24 mouse cellular contexts compared by ENCODE assay signal in the genomic region with DNA sequence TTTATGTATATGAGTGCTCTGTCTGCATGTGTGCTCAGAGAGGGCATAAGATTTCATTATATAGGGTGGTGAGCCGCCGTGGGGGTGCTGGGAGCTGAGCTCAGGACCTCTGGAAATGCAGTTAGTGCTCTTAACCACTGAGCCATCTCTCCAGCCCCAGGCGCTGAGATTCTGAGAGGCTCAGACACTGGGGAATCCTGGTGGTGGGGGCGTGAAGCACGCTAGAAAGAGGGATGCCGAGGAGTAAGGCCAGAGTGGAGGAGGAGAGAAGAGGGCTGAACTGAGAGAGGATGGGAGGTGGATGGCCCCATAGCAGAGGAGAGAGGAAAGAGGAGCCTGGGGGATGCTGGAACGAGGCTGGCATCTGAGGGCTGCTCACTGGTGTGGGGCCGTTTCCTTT. TPM values are rescaled to one million over a fixed set of nuclear protein-coding genes. Genes with fewer than 3 reads are reported as not detected.
DNase-seq lines count a peak whose midpoint lies in the region; ATAC-seq and TF ChIP-seq lines count a peak whose summit lies in the region.
"Had no signal": no experiment of that assay in that cellular context is flagged by ENCODE, and none has a peak within 500 bp of the region (broad histone marks: within the 10 kb centered on the region; RNA-seq: fewer than 3 reads in every experiment).

No protein-coding gene starts in this region.

- H3K4me3 ChIP-seq in forebrain, embryonic 13.5 days = no peak overlapping the region
- H3K4me3 ChIP-seq in forebrain, embryonic 16.5 days (replicated peaks; ENCODE audit: low read length) = no peak overlapping the region
- H3K4me3 ChIP-seq in midbrain, embryonic 10.5 days = no peak overlapping the region
- no peak overlapping the region for H3K4me3 ChIP-seq in midbrain, embryonic 14.5 days (replicated peaks; ENCODE audit: low read depth, low read length)
- peak overlapping the region; percentile 60; the same call in 1 of the 2 replicates for H3K4me3 ChIP-seq in E14TG2a.4 (replicated peaks; ENCODE audit: low read length)
- H3K4me3 ChIP-seq: embryonic facial prominence, embryonic 12.5 days had no signal

- no peak for TF ChIP-seq CTCF in E14TG2a.4 (conservative IDR thresholded peaks at IDR 0.05; ENCODE audit: low read length)

- no peak overlapping the region for H3K4me2 ChIP-seq in forebrain, embryonic 13.5 days
- no peak overlapping the region for H3K4me2 ChIP-seq in forebrain, embryonic 16.5 days (ENCODE audit: low read length)
- H3K4me2 ChIP-seq in midbrain, embryonic 14.5 days (ENCODE audit: low read length) = no peak overlapping the region
- H3K4me2 ChIP-seq: embryonic facial prominence, embryonic 12.5 days had no signal

- no peak for ATAC-seq in forebrain, embryonic 13.5 days
- no peak for ATAC-seq in forebrain, embryonic 16.5 days
- ATAC-seq in midbrain, embryonic 14.5 days (ENCODE audit: low FRiP score, low TSS enrichment) = no peak
- ATAC-seq in cerebellum, adult (ENCODE audit: insufficient number of reproducible peaks, low FRiP score, low TSS enrichment) = no peak
- ATAC-seq: activated CD4-positive, CD25-positive, alpha-beta regulatory T cell, adult 4 months; forebrain, embryonic 14.5 days; forebrain, postnatal 0 days; Patski had no signal

- H3K36me3 ChIP-seq in forebrain, embryonic 13.5 days (ENCODE audit: poor library complexity, severe bottlenecking) = no peaks in the 10 kb centered on the region
- no peaks in the 10 kb centered on the region for H3K36me3 ChIP-seq in forebrain, embryonic 16.5 days (ENCODE audit: control insufficient read depth, insufficient read depth)
- no peaks in the 10 kb centered on the region for H3K36me3 ChIP-seq in midbrain, embryonic 10.5 days
- no peaks in the 10 kb centered on the region for H3K36me3 ChIP-seq in midbrain, embryonic 14.5 days (ENCODE audit: control insufficient read depth, insufficient read depth, low read length)
- no peaks in the 10 kb centered on the region for H3K36me3 ChIP-seq in E14TG2a.4 (ENCODE audit: insufficient read depth, low read length)
- H3K36me3 ChIP-seq: embryonic facial prominence, embryonic 10.5 days; embryonic facial prominence, embryonic 12.5 days; G1E had no signal

- H3K4me1 ChIP-seq in forebrain, embryonic 13.5 days = no peaks in the 10 kb centered on the region
- no peaks in the 10 kb centered on the region for H3K4me1 ChIP-seq in forebrain, embryonic 16.5 days (replicated peaks; ENCODE audit: control insufficient read depth, insufficient read depth, low read length)
- peaks cover 19% of the 10 kb centered on the region for H3K4me1 ChIP-seq in midbrain, embryonic 10.5 days
- H3K4me1 ChIP-seq in midbrain, embryonic 14.5 days (ENCODE audit: control insufficient read depth, insufficient read depth, low read length) = no peaks in the 10 kb centered on the region
- H3K4me1 ChIP-seq in E14TG2a.4 (replicated peaks; ENCODE audit: low read depth, low read length) = peaks cover 31% of the 10 kb centered on the region
- H3K4me1 ChIP-seq: embryonic facial prominence, embryonic 12.5 days had no signal

- H3K9me3 ChIP-seq in forebrain, embryonic 13.5 days (replicated peaks) = no peaks in the 10 kb centered on the region
- H3K9me3 ChIP-seq in forebrain, embryonic 16.5 days (ENCODE audit: control insufficient read depth, low read length) = no peaks in the 10 kb centered on the region
- no peaks in the 10 kb centered on the region for H3K9me3 ChIP-seq in midbrain, embryonic 10.5 days (replicated peaks)
- H3K9me3 ChIP-seq in midbrain, embryonic 14.5 days (ENCODE audit: control insufficient read depth, low read length) = no peaks in the 10 kb centered on the region
- no peaks in the 10 kb centered on the region for H3K9me3 ChIP-seq in E14TG2a.4 (ENCODE audit: low read length)
- H3K9me3 ChIP-seq: embryonic facial prominence, embryonic 10.5 days; embryonic facial prominence, embryonic 12.5 days; G1E had no signal

- H3K27ac ChIP-seq in forebrain, embryonic 13.5 days = no peak overlapping the region
- H3K27ac ChIP-seq in forebrain, embryonic 16.5 days (ENCODE audit: low read length) = no peak overlapping the region
- H3K27ac ChIP-seq in midbrain, embryonic 10.5 days (replicated peaks) = peak overlapping the region; percentile 38; the same call in 1 of the 2 replicates
- no peak overlapping the region for H3K27ac ChIP-seq in midbrain, embryonic 14.5 days (replicated peaks; ENCODE audit: low read depth, low read length)
- H3K27ac ChIP-seq: embryonic facial prominence, embryonic 10.5 days; embryonic facial prominence, embryonic 12.5 days had no signal

- H3K27me3 ChIP-seq in forebrain, embryonic 13.5 days = 0 out of 2 replicates have a peak, but pooled peaks cover 5% of the 10 kb centered on the region
- no peaks in the 10 kb centered on the region for H3K27me3 ChIP-seq in forebrain, embryonic 16.5 days (replicated peaks; ENCODE audit: control insufficient read depth, insufficient read depth, low read length)
- peaks cover 10% of the 10 kb centered on the region; the same call in 1 of the 2 replicates for H3K27me3 ChIP-seq in midbrain, embryonic 10.5 days (ENCODE audit: low read depth, poor library complexity, severe bottlenecking)
- H3K27me3 ChIP-seq in midbrain, embryonic 14.5 days (ENCODE audit: control insufficient read depth, insufficient read depth, low read length) = no peaks in the 10 kb centered on the region
- peaks cover 63% of the 10 kb centered on the region for H3K27me3 ChIP-seq in E14TG2a.4 (ENCODE audit: insufficient read depth, low read length)

- 57% methylated on average over 8 of the region's 8 CpGs for WGBS in forebrain, embryonic 13.5 days
- WGBS in forebrain, embryonic 16.5 days = 49% methylated on average over 8 of the region's 8 CpGs
- 60% methylated on average over 8 of the region's 8 CpGs for WGBS in midbrain, embryonic 10.5 days
- 51% methylated on average over 8 of the region's 8 CpGs for WGBS in midbrain, embryonic 14.5 days

- 0 out of 2 replicates have a peak overlapping the region, but pooled peaks have one; percentile 34 for H3K9ac ChIP-seq in forebrain, embryonic 13.5 days
- H3K9ac ChIP-seq in forebrain, embryonic 16.5 days (replicated peaks; ENCODE audit: low read depth, low read length) = no peak overlapping the region
- no peak overlapping the region for H3K9ac ChIP-seq in midbrain, embryonic 14.5 days (replicated peaks; ENCODE audit: low read length)
- H3K9ac ChIP-seq: embryonic facial prominence, embryonic 12.5 days; forebrain, postnatal 0 days had no signal

- DNase-seq in midbrain, embryonic 10.5 days (ENCODE audit: low spot score) = no peak
- no peak for DNase-seq in midbrain, embryonic 14.5 days
- DNase-seq in R1 (ENCODE audit: low read depth, low spot score) = peak; percentile 42
- no peak for DNase-seq in c-Kit-positive CD71-positive TER-119-positive erythroid progenitor cells, embryonic 14.5 days (ENCODE audit: low spot score)
- DNase-seq: adrenal gland, adult 8-10 months; adrenal gland, postnatal 14 days; adrenal gland, postnatal 36 days; cerebellum, adult 11-12 months; cerebellum, adult 9-10 months; cerebellum, postnatal 10 days; cerebellum, postnatal 25 days; forebrain, postnatal 0 days had no signal

RNA-seq across cellular contexts. Expression of a gene that starts 0.4 kb away (rescaled TPM):
- 0.37 and 0.57 TPM in 2 replicates for polyA plus RNA-seq in forebrain, embryonic 13.5 days (2015; fragmentation: Nextera tagmentation; extraction: Ambion mirVana)
- 1.2 and 1.3 TPM in 2 replicates for polyA plus RNA-seq in forebrain, embryonic 16.5 days (2015; fragmentation: Nextera tagmentation; extraction: Ambion mirVana)
- 0.11 and 0.20 TPM in 2 replicates for polyA plus RNA-seq in midbrain, embryonic 10.5 days (2016; fragmentation: Nextera tagmentation; extraction: Ambion mirVana)
- 0.54 and 0.55 TPM in 2 replicates for polyA plus RNA-seq in midbrain, embryonic 14.5 days (2014; fragmentation: Nextera tagmentation; extraction: Ambion mirVana)
- polyA plus RNA-seq: cortical plate, adult 2 months; G1E had no signal

RNA-seq across cellular contexts. Expression of a gene that starts 2.9 kb away (rescaled TPM):
- 0.06 and 0.13 TPM in 2 replicates for polyA plus RNA-seq in forebrain, embryonic 13.5 days (2015; fragmentation: Nextera tagmentation; extraction: Ambion mirVana)
- polyA plus RNA-seq in forebrain, embryonic 16.5 days (2015; fragmentation: Nextera tagmentation; extraction: Ambion mirVana) = 0.27 TPM in 1 of 2 replicates, not detected in the other
- 0.11 and 0.12 TPM in 2 replicates for polyA plus RNA-seq in midbrain, embryonic 10.5 days (2016; fragmentation: Nextera tagmentation; extraction: Ambion mirVana)
- polyA plus RNA-seq in midbrain, embryonic 14.5 days (2014; fragmentation: Nextera tagmentation; extraction: Ambion mirVana) = 0.14 and 0.36 TPM in 2 replicates
- polyA plus RNA-seq: embryonic facial prominence, embryonic 14.5 days; G1E had no signal

RNA-seq across cellular contexts. Expression of a gene that starts 14.8 kb away (rescaled TPM):
- 24.1 and 27.5 TPM in 2 replicates for polyA plus RNA-seq in forebrain, embryonic 13.5 days (2015; fragmentation: Nextera tagmentation; extraction: Ambion mirVana)
- 40.4 and 55.2 TPM in 2 replicates for polyA plus RNA-seq in forebrain, embryonic 16.5 days (2015; fragmentation: Nextera tagmentation; extraction: Ambion mirVana)
- 30.5 and 34.9 TPM in 2 replicates for polyA plus RNA-seq in midbrain, embryonic 10.5 days (2016; fragmentation: Nextera tagmentation; extraction: Ambion mirVana)
- polyA plus RNA-seq in midbrain, embryonic 14.5 days (2014; fragmentation: Nextera tagmentation; extraction: Ambion mirVana) = 32.2 and 36.2 TPM in 2 replicates

RNA-seq across cellular contexts. Expression of a gene that starts 26.8 kb away (rescaled TPM):
- 16.0 and 16.3 TPM in 2 replicates for polyA plus RNA-seq in forebrain, embryonic 13.5 days (2015; fragmentation: Nextera tagmentation; extraction: Ambion mirVana)
- polyA plus RNA-seq in forebrain, embryonic 16.5 days (2015; fragmentation: Nextera tagmentation; extraction: Ambion mirVana) = 14.1 and 16.7 TPM in 2 replicates
- 20.5 and 21.9 TPM in 2 replicates for polyA plus RNA-seq in midbrain, embryonic 10.5 days (2016; fragmentation: Nextera tagmentation; extraction: Ambion mirVana)
- polyA plus RNA-seq in midbrain, embryonic 14.5 days (2014; fragmentation: Nextera tagmentation; extraction: Ambion mirVana) = 5.6 and 5.9 TPM in 2 replicates
- polyA plus RNA-seq: G1E had no signal

RNA-seq across cellular contexts. Expression of a gene that starts 29.9 kb away (rescaled TPM):
- polyA plus RNA-seq in forebrain, embryonic 13.5 days (2015; fragmentation: Nextera tagmentation; extraction: Ambion mirVana) = 0.41 and 0.67 TPM in 2 replicates
- 0.51 and 0.77 TPM in 2 replicates for polyA plus RNA-seq in forebrain, embryonic 16.5 days (2015; fragmentation: Nextera tagmentation; extraction: Ambion mirVana)
- 0.39 and 0.83 TPM in 2 replicates for polyA plus RNA-seq in midbrain, embryonic 10.5 days (2016; fragmentation: Nextera tagmentation; extraction: Ambion mirVana)
- polyA plus RNA-seq in midbrain, embryonic 14.5 days (2014; fragmentation: Nextera tagmentation; extraction: Ambion mirVana) = 0.42 and 0.47 TPM in 2 replicates
